Mouse (Mus musculus): ENCODE measurements around the gene Tmem106c. TPM values are rescaled to one million over a fixed set of nuclear protein-coding genes. Genes with fewer than 3 reads are reported as not detected.

Tmem106c gene
- polyA plus RNA-seq, 1 experiment from 2014 or later: 16.4 TPM

GRCm38 (mm10) chr15:97941306-97941705 lies 22.7 kb upstream of the Tmem106c start:
- no peak overlapping the region for H3K4me3 ChIP-seq (ENCODE audit: low read depth, low read length)
- no peaks in the 10 kb centered on the region for H3K9me3 ChIP-seq (ENCODE audit: low read length)
- no peak for DNase-seq
- H3K36me3 ChIP-seq (replicated peaks; ENCODE audit: insufficient read depth, low read length): no peaks in the 10 kb centered on the region
- no peaks in the 10 kb centered on the region for H3K27me3 ChIP-seq (ENCODE audit: insufficient read depth, low read length)
- H3K27ac ChIP-seq (ENCODE audit: low read depth): no peak overlapping the region
- WGBS (ENCODE audit: insufficient replicate concordance): 80% methylated on average over 2 of the region's 2 CpGs
- no peak overlapping the region for H3K9ac ChIP-seq (replicated peaks)
- TF ChIP-seq EP300 (IDR thresholded peaks at IDR 0.05; ENCODE audit: low read depth): no peak
- TF ChIP-seq CTCF (IDR thresholded peaks at IDR 0.05; ENCODE audit: low read depth): no peak
- H3K4me1 ChIP-seq (ENCODE audit: insufficient read depth): no peaks in the 10 kb centered on the region
- H3K4me2 ChIP-seq (ENCODE audit: low read depth, low read length): no peak overlapping the region
- no peak for ATAC-seq

GRCm38 (mm10) chr15:97942538-97942937 lies 21.5 kb upstream of the Tmem106c start:
- H3K27me3 ChIP-seq (ENCODE audit: insufficient read depth, low read length): no peaks in the 10 kb centered on the region
- WGBS (ENCODE audit: insufficient replicate concordance): 77% methylated on average over 8 of the region's 8 CpGs
- no peak overlapping the region for H3K27ac ChIP-seq (ENCODE audit: low read depth)
- DNase-seq (no peak), ATAC-seq (no peak)
- no peak for TF ChIP-seq CTCF (IDR thresholded peaks at IDR 0.05; ENCODE audit: low read depth)
- no peak for TF ChIP-seq EP300 (IDR thresholded peaks at IDR 0.05; ENCODE audit: low read depth)
- H3K4me1 ChIP-seq (ENCODE audit: insufficient read depth): no peaks in the 10 kb centered on the region
- no peaks in the 10 kb centered on the region for H3K9me3 ChIP-seq (ENCODE audit: low read length)
- no peak overlapping the region for H3K4me3 ChIP-seq (ENCODE audit: low read depth, low read length)
- H3K4me2 ChIP-seq (ENCODE audit: low read depth, low read length): no peak overlapping the region
- H3K36me3 ChIP-seq (replicated peaks; ENCODE audit: insufficient read depth, low read length): no peaks in the 10 kb centered on the region
- H3K9ac ChIP-seq (replicated peaks): no peak overlapping the region

GRCm38 (mm10) chr15:97943356-97943755 lies 20.6 kb upstream of the Tmem106c start:
- Histone ChIP-seq H3K27me3 (ENCODE audit: insufficient read depth, low read length) (no peaks in the 10 kb centered on the region), H3K4me1 (ENCODE audit: insufficient read depth) (no peaks in the 10 kb centered on the region), H3K27ac (ENCODE audit: low read depth) (no peak overlapping the region), H3K4me2 (ENCODE audit: low read depth, low read length) (no peak overlapping the region), H3K9ac (replicated peaks) (no peak overlapping the region), H3K36me3 (replicated peaks; ENCODE audit: insufficient read depth, low read length) (no peaks in the 10 kb centered on the region), H3K9me3 (ENCODE audit: low read length) (no peaks in the 10 kb centered on the region), H3K4me3 (ENCODE audit: low read depth, low read length) (no peak overlapping the region)
- 79% methylated on average over 8 of the region's 8 CpGs for WGBS (ENCODE audit: insufficient replicate concordance)
- DNase-seq (no peak), ATAC-seq (no peak)
- no peak for TF ChIP-seq CTCF (IDR thresholded peaks at IDR 0.05; ENCODE audit: low read depth)
- no peak for TF ChIP-seq EP300 (IDR thresholded peaks at IDR 0.05; ENCODE audit: low read depth)

- Histone ChIP-seq H3K9ac (replicated peaks) (no peak overlapping the region), H3K9me3 (ENCODE audit: low read length) (no peaks in the 10 kb centered on the region), H3K27ac (ENCODE audit: low read depth) (no peak overlapping the region), H3K27me3 (ENCODE audit: insufficient read depth, low read length) (no peaks in the 10 kb centered on the region), H3K4me1 (ENCODE audit: insufficient read depth) (no peaks in the 10 kb centered on the region), H3K36me3 (replicated peaks; ENCODE audit: insufficient read depth, low read length) (no peaks in the 10 kb centered on the region), H3K4me2 (ENCODE audit: low read depth, low read length) (no peak overlapping the region), H3K4me3 (ENCODE audit: low read depth, low read length) (no peak overlapping the region)
- ATAC-seq (no peak), DNase-seq (no peak)
- TF ChIP-seq EP300 (IDR thresholded peaks at IDR 0.05; ENCODE audit: low read depth) (no peak), CTCF (IDR thresholded peaks at IDR 0.05; ENCODE audit: low read depth) (no peak)
- WGBS (ENCODE audit: insufficient replicate concordance): 69% methylated on average over 11 of the region's 11 CpGs
These were observed 19.0 kb upstream of the Tmem106c start for GRCm38 (mm10) chr15:97944919-97945574.

GRCm38 (mm10) chr15:97945656-97946315 lies 18.2 kb upstream of the Tmem106c start:
- TF ChIP-seq EP300 (IDR thresholded peaks at IDR 0.05; ENCODE audit: low read depth) (no peak), CTCF (IDR thresholded peaks at IDR 0.05; ENCODE audit: low read depth) (no peak)
- Histone ChIP-seq H3K36me3 (replicated peaks; ENCODE audit: insufficient read depth, low read length) (no peaks in the 10 kb centered on the region), H3K4me2 (ENCODE audit: low read depth, low read length) (no peak overlapping the region), H3K9me3 (ENCODE audit: low read length) (no peaks in the 10 kb centered on the region), H3K27ac (ENCODE audit: low read depth) (no peak overlapping the region), H3K27me3 (ENCODE audit: insufficient read depth, low read length) (no peaks in the 10 kb centered on the region), H3K9ac (replicated peaks) (no peak overlapping the region), H3K4me3 (ENCODE audit: low read depth, low read length) (no peak overlapping the region), H3K4me1 (ENCODE audit: insufficient read depth) (no peaks in the 10 kb centered on the region)
- ATAC-seq (no peak), DNase-seq (no peak)
- WGBS (ENCODE audit: insufficient replicate concordance): 68% methylated on average over 11 of the region's 11 CpGs

- no peaks in the 10 kb centered on the region for H3K9me3 ChIP-seq (ENCODE audit: low read length)
- no peak overlapping the region for H3K4me3 ChIP-seq (ENCODE audit: low read depth, low read length)
- no peak overlapping the region for H3K9ac ChIP-seq (replicated peaks)
- no peak for DNase-seq
- TF ChIP-seq CTCF (IDR thresholded peaks at IDR 0.05; ENCODE audit: low read depth) (no peak), EP300 (IDR thresholded peaks at IDR 0.05; ENCODE audit: low read depth) (no peak)
- 70% methylated on average over 7 of the region's 7 CpGs for WGBS (ENCODE audit: insufficient replicate concordance)
- 0 out of 2 replicates have a peak, but pooled peaks cover 2% of the 10 kb centered on the region for H3K4me1 ChIP-seq (ENCODE audit: insufficient read depth)
- H3K27ac ChIP-seq (ENCODE audit: low read depth): no peak overlapping the region
- no peak overlapping the region for H3K4me2 ChIP-seq (ENCODE audit: low read depth, low read length)
- H3K27me3 ChIP-seq (ENCODE audit: insufficient read depth, low read length): peaks cover 9% of the 10 kb centered on the region; the same call in 1 of the 2 replicates
- no peak for ATAC-seq
- H3K36me3 ChIP-seq (replicated peaks; ENCODE audit: insufficient read depth, low read length): no peaks in the 10 kb centered on the region
These were observed 15.3 kb upstream of the Tmem106c start for GRCm38 (mm10) chr15:97948720-97949119.

Data from liver, postnatal 0 days (tissue).